Mouse (Mus musculus) MEL (cell line): ENCODE results near the gene Psap. TPM values are rescaled to one million over a fixed set of nuclear protein-coding genes. Genes with fewer than 3 reads are reported as not detected.

Experiments
- DNase-seq: peaks from one replicate; pipeline ENCODE4 v3.0.0; 2011; ENCODE audit warnings: low read depth, low spot score
- H3K27ac ChIP-seq: 2 replicates; pipeline ENCODE4 v1.5.1; 2012; ENCODE audit warnings: low read depth, mild to moderate bottlenecking, control low read depth, low read length, moderate library complexity; ENCODE audit not compliant: control insufficient read depth
- H3K27me3 ChIP-seq, 2 experiments: fragments of 150-350 bp in 1 of 2; sonication (generic) in 1 of 2; 2 replicates each; pipeline ENCODE4 v1.6.1; 2012; ENCODE audit warnings: low read length in 2 of 2, mild to moderate bottlenecking in 2 of 2, improper control_type of control experiment in 1 of 2, moderate library complexity in 1 of 2; ENCODE audit not compliant: insufficient read depth in 2 of 2, control insufficient read depth in 1 of 2
- H3K36me3 ChIP-seq, 2 experiments: 2 replicates each; pipeline ENCODE4 v1.6.1; 2012 to 2014; ENCODE audit warnings: low read length in 2 of 2, improper control_type of control experiment in 1 of 2, inconsistent platforms in 1 of 2, mild to moderate bottlenecking in 1 of 2; ENCODE audit not compliant: insufficient read depth in 2 of 2, control insufficient read depth in 1 of 2
- H3K4me1 ChIP-seq, 2 experiments: fragments of 150-350 bp in 1 of 2; sonication (generic) in 1 of 2; 2 replicates each; pipeline ENCODE4 v1.6.1; 2012; ENCODE audit warnings: low read length in 2 of 2, improper control_type of control experiment in 1 of 2, mild to moderate bottlenecking in 1 of 2; ENCODE audit not compliant: insufficient read depth in 2 of 2, control insufficient read depth in 1 of 2
- H3K4me3 ChIP-seq, 2 experiments: fragments of 150-350 bp in 1 of 2; sonication (generic) in 1 of 2; 2 replicates each; pipeline ENCODE4 v1.5.1; 2012; ENCODE audit warnings: low read depth in 2 of 2, low read length in 2 of 2, mild to moderate bottlenecking in 2 of 2, moderate library complexity in 2 of 2, control low read depth in 1 of 2, improper control_type of control experiment in 1 of 2; ENCODE audit not compliant: control insufficient read depth in 1 of 2, insufficient read depth in 1 of 2
- H3K79me2 ChIP-seq: 2 replicates; pipeline ENCODE4 v1.6.1; 2012; ENCODE audit warnings: mild to moderate bottlenecking, low read length, moderate library complexity; ENCODE audit not compliant: control insufficient read depth, poor library complexity, insufficient read depth
- H3K9ac ChIP-seq: 2 replicates; pipeline ENCODE4 v1.6.1; 2012; ENCODE audit warnings: low read depth, mild to moderate bottlenecking, control low read depth, low read length, moderate library complexity; ENCODE audit not compliant: control insufficient read depth, poor library complexity, severe bottlenecking
- H3K9me3 ChIP-seq: fragments of 150-350 bp; sonication (generic); replicated peaks from 2 replicates; pipeline ENCODE4 v1.6.1; 2012; ENCODE audit warnings: mild to moderate bottlenecking, low read length, improper control_type of control experiment, moderate library complexity; ENCODE audit not compliant: insufficient read depth
- CHD2 ChIP-seq: IDR thresholded peaks from 2 replicates; pipeline ENCODE4 v1.6.1; 2011; ENCODE audit warnings: low read length, improper control_type of control experiment
- E2F4 ChIP-seq: IDR thresholded peaks from 2 replicates; pipeline ENCODE4 v1.6.1; 2011; ENCODE audit warnings: low read depth, low read length, improper control_type of control experiment, borderline replicate concordance
- ELF1 ChIP-seq: IDR thresholded peaks from 2 replicates; pipeline ENCODE4 v1.6.1; 2014; ENCODE audit warnings: low read depth, mild to moderate bottlenecking, inconsistent platforms, low read length, improper control_type of control experiment, moderate library complexity
- EP300 ChIP-seq, 2 experiments: IDR thresholded peaks; 2 replicates each; pipeline ENCODE4 v1.6.1; 2011; ENCODE audit warnings: improper control_type of control experiment in 2 of 2, low read length in 2 of 2, low read depth in 1 of 2, mild to moderate bottlenecking in 1 of 2
- ETS1 ChIP-seq: IDR thresholded peaks from 2 replicates; pipeline ENCODE4 v1.6.1; 2012; ENCODE audit warnings: low read depth, mild to moderate bottlenecking, inconsistent platforms, low read length, improper control_type of control experiment, moderate library complexity
- GATA1 ChIP-seq: IDR thresholded peaks from 2 replicates; pipeline ENCODE4 v1.6.1; 2011; ENCODE audit warnings: low read depth, low read length, improper control_type of control experiment
- KAT2A ChIP-seq: conservative IDR thresholded peaks from 2 replicates; pipeline ENCODE4 v1.6.1; 2012; ENCODE audit warnings: low read depth, low read length, improper control_type of control experiment, inconsistent platforms
- MAFK ChIP-seq: IDR thresholded peaks from 2 replicates; pipeline ENCODE4 v1.6.1; 2011; ENCODE audit warnings: low read depth, mild to moderate bottlenecking, low read length, improper control_type of control experiment, borderline replicate concordance
- MAX ChIP-seq: IDR thresholded peaks from 2 replicates; pipeline ENCODE4 v1.6.1; 2011; ENCODE audit warnings: low read length, improper control_type of control experiment
- MAZ ChIP-seq: IDR thresholded peaks from 2 replicates; pipeline ENCODE4 v1.6.1; 2012; ENCODE audit warnings: low read depth, mild to moderate bottlenecking, inconsistent platforms, low read length, improper control_type of control experiment
- MXI1 ChIP-seq: IDR thresholded peaks from 2 replicates; pipeline ENCODE4 v1.6.1; 2011; ENCODE audit warnings: mild to moderate bottlenecking, low read depth, low read length, improper control_type of control experiment
- POLR2A ChIP-seq, 2 experiments: IDR thresholded peaks; 2 replicates each; pipeline ENCODE4 v1.6.1; 2011 to 2012; ENCODE audit warnings: low read length in 2 of 2, mild to moderate bottlenecking in 2 of 2, control low read depth in 1 of 2, improper control_type of control experiment in 1 of 2, low read depth in 1 of 2, moderate library complexity in 1 of 2; ENCODE audit not compliant: control insufficient read depth in 1 of 2, insufficient read depth in 1 of 2, poor library complexity in 1 of 2
- POLR2AphosphoS2 ChIP-seq: IDR thresholded peaks from 2 replicates; pipeline ENCODE4 v1.6.1; 2011; ENCODE audit warnings: low read length, improper control_type of control experiment
- RAD21 ChIP-seq: IDR thresholded peaks from 2 replicates; pipeline ENCODE4 v1.6.1; 2011; ENCODE audit warnings: mild to moderate bottlenecking, low read depth, low read length, improper control_type of control experiment
- RCOR1 ChIP-seq: IDR thresholded peaks from 2 replicates; pipeline ENCODE4 v1.6.1; 2012; ENCODE audit warnings: low read depth, mild to moderate bottlenecking, inconsistent platforms, low read length, improper control_type of control experiment
- SIN3A ChIP-seq: IDR thresholded peaks from 2 replicates; pipeline ENCODE4 v1.6.1; 2012; ENCODE audit warnings: low read length, improper control_type of control experiment, inconsistent platforms
- TBP ChIP-seq: IDR thresholded peaks from 2 replicates; pipeline ENCODE4 v1.8.0; 2011; ENCODE audit warnings: low read depth, low read length, improper control_type of control experiment
- TCF12 ChIP-seq: IDR thresholded peaks from 2 replicates; pipeline ENCODE4 v1.6.1; 2014; ENCODE audit warnings: low read depth, mild to moderate bottlenecking, inconsistent platforms, low read length, improper control_type of control experiment, moderate library complexity
- USF1 ChIP-seq: IDR thresholded peaks from 2 replicates; pipeline ENCODE4 v1.6.1; 2014; ENCODE audit warnings: low read depth, mild to moderate bottlenecking, inconsistent platforms, low read length, improper control_type of control experiment, moderate library complexity
- ZC3H11A ChIP-seq: IDR thresholded peaks from 2 replicates; pipeline ENCODE4 v1.6.1; 2012; ENCODE audit warnings: low read depth, mild to moderate bottlenecking, inconsistent platforms, low read length, improper control_type of control experiment
- ZKSCAN1 ChIP-seq: IDR thresholded peaks from 2 replicates; pipeline ENCODE4 v1.6.1; 2012; ENCODE audit warnings: low read depth, mild to moderate bottlenecking, inconsistent platforms, low read length, improper control_type of control experiment, moderate library complexity
- ZMIZ1 ChIP-seq: IDR thresholded peaks from 2 replicates; pipeline ENCODE4 v1.6.1; 2012; ENCODE audit warnings: low read depth, mild to moderate bottlenecking, inconsistent platforms, low read length, improper control_type of control experiment, moderate library complexity
- ZNF384 ChIP-seq: IDR thresholded peaks from 2 replicates; pipeline ENCODE4 v1.6.1; 2012; ENCODE audit warnings: low read depth, mild to moderate bottlenecking, inconsistent platforms, low read length, improper control_type of control experiment
- polyA plus RNA-seq, 2 experiments: library from polyadenylated mRNA; stranded (reverse) in 1 of 2; unstranded in 1 of 2; fragments of >175 nt in 1 of 2; fragments of >200 nt in 1 of 2; gene quantifications; 2 replicates each; pipeline versions ENCODE4 v1.2.1 to v1.2.4; 2012; ENCODE audit warnings: low replicate concordance in 2 of 2, low read depth in 1 of 2; ENCODE audit not compliant: insufficient read length in 2 of 2, insufficient read depth in 1 of 2, missing spikeins in 1 of 2
- total RNA-seq: library from RNA; depleted of rRNA; stranded (reverse); fragments of 300-350 nt; gene quantifications from 2 replicates; pipeline ENCODE4 v1.2.3, GENCODE M21; 2012

Psap gene
- total and polyA plus RNA-seq, 3 experiments = 56.8 to 153 (median 106) TPM

DNA sequence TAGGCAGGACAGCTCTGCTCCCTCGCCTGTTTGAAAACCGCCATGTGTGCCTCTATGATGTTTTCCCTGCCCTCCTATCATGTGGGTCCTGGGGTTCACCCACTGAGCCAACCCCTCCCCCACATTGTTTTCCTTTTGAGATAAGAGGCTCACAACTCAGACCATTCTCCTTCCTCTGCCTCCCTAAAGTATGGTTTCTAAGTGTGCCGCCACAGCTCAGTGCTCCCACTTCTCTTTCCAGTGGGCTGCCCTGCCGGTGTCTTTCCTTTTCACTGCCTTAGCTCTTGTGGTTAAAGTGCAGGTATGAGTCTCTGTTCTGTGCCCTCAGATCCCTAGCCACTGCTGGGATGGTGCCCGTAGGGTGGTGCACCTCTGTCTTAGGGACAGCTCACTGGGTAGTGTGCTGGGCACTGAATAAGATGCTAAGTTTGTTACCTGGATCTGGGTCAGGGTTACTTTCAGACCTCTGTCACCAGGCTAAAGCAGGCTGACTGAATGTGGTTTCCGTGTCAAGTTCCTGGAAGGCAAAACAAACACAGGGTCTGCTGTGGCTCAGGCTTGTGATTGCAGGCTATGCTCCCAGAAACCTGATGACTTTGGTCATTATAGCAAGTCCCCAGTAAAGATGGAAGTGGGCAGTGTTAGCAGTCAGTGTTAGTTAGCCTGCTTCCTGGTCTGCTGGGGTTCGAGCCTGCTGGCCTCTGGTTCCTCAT, 12.8 kb downstream of the Psap start:
- peak; percentile 52 for DNase-seq
- H3K79me2 ChIP-seq = peaks cover 49% of the 10 kb centered on the region
- H3K9ac ChIP-seq = peak overlapping the region; percentile 20
- peak overlapping the region; percentile 69 for H3K27ac ChIP-seq
- H3K27me3 ChIP-seq = no peaks in the 10 kb centered on the region
- H3K4me3 ChIP-seq = 0 out of 4 replicates have a peak overlapping the region, but pooled peaks of 1 of the 2 experiments have one; percentile 8
- no peaks in the 10 kb centered on the region for H3K9me3 ChIP-seq
- peaks cover 16 to 59% of the 10 kb centered on the region in 2 experiments for H3K4me1 ChIP-seq
- H3K36me3 ChIP-seq = peaks cover 3 to 44% of the 10 kb centered on the region in 2 experiments; a peak in 3 of 4 replicates
- TF ChIP-seq TCF12 = no peak
- no peak for TF ChIP-seq ZNF384
- TF ChIP-seq USF1 = no peak
- TF ChIP-seq MAZ = 0 out of 2 replicates have a peak, but pooled peaks have one; percentile 12
- no peak for TF ChIP-seq MAFK
- TF ChIP-seq EP300 (IDR thresholded peaks at IDR 0.05; ENCODE audit: low read depth in 1 of 2, low read length in 2 of 2) = peak in 1 of 2 experiments; percentile 55; a peak in 3 of 4 replicates
- no peak for TF ChIP-seq TBP
- TF ChIP-seq RCOR1 = 0 out of 2 replicates have a peak, but pooled peaks have one; percentile 11
- peak; percentile 55; the same call in 1 of the 2 replicates for TF ChIP-seq ETS1
- no peak for TF ChIP-seq ELF1
- TF ChIP-seq RAD21 = no peak
- TF ChIP-seq POLR2A (IDR thresholded peaks at IDR 0.05; ENCODE audit: control insufficient read depth in 1 of 2, insufficient read depth in 1 of 2, low read depth in 1 of 2, low read length in 2 of 2, poor library complexity in 1 of 2) = no peak
- TF ChIP-seq CHD2 = no peak
- TF ChIP-seq GATA1 = peak; percentile 65
- TF ChIP-seq ZMIZ1 = no peak
- no peak for TF ChIP-seq ZC3H11A
- no peak for TF ChIP-seq ZKSCAN1
- TF ChIP-seq MXI1 = peak; percentile 41; the same call in 1 of the 2 replicates
- no peak for TF ChIP-seq POLR2AphosphoS2
- TF ChIP-seq KAT2A = no peak
- no peak; the same call in 1 of the 2 replicates for TF ChIP-seq MAX
- TF ChIP-seq SIN3A = peak; percentile 58; the same call in 1 of the 2 replicates
- no peak for TF ChIP-seq E2F4
- TF ChIP-seq, all 39 proteins: peak for 7
